Mouse (Mus musculus) forebrain, embryonic 14.5 days (tissue): ENCODE measurements around the gene Usp28. TPM values are rescaled to one million over a fixed set of nuclear protein-coding genes. Genes with fewer than 3 reads are reported as not detected.

Experiments
- ATAC-seq: fragments of 200-750 bp; cut with Nextera tagmentation; 2 replicates; pipeline ENCODE4 v1.8.0; 2017; ENCODE audit warnings: mild to moderate bottlenecking, moderate library complexity
- DNase-seq: peaks from one replicate; pipeline ENCODE4 v3.0.0-alpha.2; 2015; ENCODE audit warnings: low spot score
- H3K27ac ChIP-seq: fragments of 300-500 bp; sonication (generic); 2 replicates; pipeline ENCODE4 v1.5.1; 2014; ENCODE audit warnings: low read depth, mild to moderate bottlenecking, control low read depth, low read length, moderate library complexity
- H3K27me3 ChIP-seq: fragments of 300-500 bp; sonication (generic); replicated peaks from 2 replicates; pipeline ENCODE4 v1.6.1; 2014; ENCODE audit warnings: low read length, control low read depth, mixed read lengths; ENCODE audit not compliant: control insufficient read depth, insufficient read depth
- H3K36me3 ChIP-seq: fragments of 300-500 bp; sonication (generic); 2 replicates; pipeline ENCODE4 v1.6.1; 2014; ENCODE audit warnings: low read length, control low read depth; ENCODE audit not compliant: control insufficient read depth, insufficient read depth
- H3K4me1 ChIP-seq: fragments of 300-500 bp; sonication (generic); 2 replicates; pipeline ENCODE4 v1.6.1; 2014; ENCODE audit warnings: antibody characterized with exemption, low read length, control low read depth; ENCODE audit not compliant: control insufficient read depth, insufficient read depth
- H3K4me2 ChIP-seq: fragments of 300-500 bp; sonication (generic); 2 replicates; pipeline ENCODE4 v1.6.1; 2014; ENCODE audit warnings: mild to moderate bottlenecking, control low read depth, low read length
- H3K4me3 ChIP-seq: fragments of 300-500 bp; sonication (generic); 2 replicates; pipeline ENCODE4 v1.5.1; 2014; ENCODE audit warnings: low read depth, low read length, control low read depth
- H3K9ac ChIP-seq: fragments of 300-500 bp; sonication (generic); 2 replicates; pipeline ENCODE4 v1.6.1; 2014; ENCODE audit warnings: mild to moderate bottlenecking, low read length, control low read depth, moderate library complexity
- H3K9me3 ChIP-seq: fragments of 300-500 bp; sonication (generic); replicated peaks from 2 replicates; pipeline ENCODE4 v1.6.1; 2016; ENCODE audit warnings: low read length, control low read depth, mixed read lengths; ENCODE audit not compliant: control insufficient read depth
- WGBS: fragments of 180-500 bp; shearing (Covaris S2); extraction: QIAGEN DNeasy Blood & Tissue Kit; methylation state at CpG from one replicate; pipeline ENCODE4 v1.1.7; 2014; 5-methylcytosine and 5-hydroxymethylcytosine counted together
- polyA plus RNA-seq: library from polyadenylated mRNA; unstranded; fragments of >200 nt; fragmentation: Nextera tagmentation; extraction: Ambion mirVana; gene quantifications from 2 replicates; pipeline ENCODE4 v1.2.1, GENCODE M21; 2014

The Usp28 gene
- 19.5 and 27.4 TPM in 2 replicates for polyA plus RNA-seq

- peak; percentile 99 for DNase-seq
- H3K4me2 ChIP-seq: peak within 1 kb of the TSS; percentile 75
- peak within 1 kb of the TSS; percentile 81 for H3K9ac ChIP-seq
- no peaks in the 10 kb centered on the region for H3K36me3 ChIP-seq
- peaks cover 16% of the 10 kb centered on the region for H3K4me1 ChIP-seq
- peak within 1 kb of the TSS; percentile 79 for H3K4me3 ChIP-seq
- no peaks in the 10 kb centered on the region for H3K27me3 ChIP-seq
- H3K9me3 ChIP-seq: no peaks in the 10 kb centered on the region
- under 1% methylated on average over 77 of the region's 94 CpGs for WGBS
- ATAC-seq: peak; percentile 95
- peak within 1 kb of the TSS; percentile 85 for H3K27ac ChIP-seq
Observed at GRCm38 (mm10) chr9:48984845-48985707, at the start of gene Usp28. TSS of gene Usp28 (plus strand) at chr9:48985375.

- no peak overlapping the region for H3K4me3 ChIP-seq
- no peak overlapping the region for H3K4me2 ChIP-seq
- H3K4me1 ChIP-seq: no peaks in the 10 kb centered on the region
- H3K27ac ChIP-seq: no peak overlapping the region
- no peaks in the 10 kb centered on the region for H3K9me3 ChIP-seq
- no peak overlapping the region for H3K9ac ChIP-seq
- H3K36me3 ChIP-seq: no peaks in the 10 kb centered on the region
- 68% methylated on average over 1 of the region's 1 CpGs for WGBS
- ATAC-seq (no peak), DNase-seq (peak; percentile 42)
- H3K27me3 ChIP-seq: no peaks in the 10 kb centered on the region
Observed at GRCm38 (mm10) chr9:48942349-48942748, 42.8 kb upstream of the Usp28 start.

- Histone ChIP-seq H3K9me3 (no peaks in the 10 kb centered on the region), H3K4me3 (no peak overlapping the region), H3K4me1 (no peaks in the 10 kb centered on the region), H3K27me3 (no peaks in the 10 kb centered on the region), H3K4me2 (no peak overlapping the region), H3K27ac (no peak overlapping the region), H3K9ac (no peak overlapping the region), H3K36me3 (no peaks in the 10 kb centered on the region)
- WGBS: 84% methylated on average over 4 of the region's 4 CpGs
- no peak for DNase-seq
- ATAC-seq: no peak
Observed at GRCm38 (mm10) chr9:48947565-48947964, 37.6 kb upstream of the Usp28 start.

GRCm38 (mm10) chr9:48961314-48961713 is 23.9 kb upstream of the Usp28 start:
- ATAC-seq: no peak
- H3K4me2 ChIP-seq: no peak overlapping the region
- no peaks in the 10 kb centered on the region for H3K4me1 ChIP-seq
- no peaks in the 10 kb centered on the region for H3K9me3 ChIP-seq
- H3K36me3 ChIP-seq: no peaks in the 10 kb centered on the region
- peak; percentile 7 for DNase-seq
- WGBS: 18% methylated on average over 12 of the region's 12 CpGs
- no peak overlapping the region for H3K27ac ChIP-seq
- peaks cover 10% of the 10 kb centered on the region for H3K27me3 ChIP-seq
- H3K9ac ChIP-seq: no peak overlapping the region
- H3K4me3 ChIP-seq: no peak overlapping the region

GRCm38 (mm10) chr9:48962131-48962530 is 23.0 kb upstream of the Usp28 start:
- Histone ChIP-seq H3K4me3 (no peak overlapping the region), H3K4me1 (no peaks in the 10 kb centered on the region), H3K27me3 (peaks cover 10% of the 10 kb centered on the region), H3K9ac (no peak overlapping the region), H3K4me2 (no peak overlapping the region), H3K27ac (no peak overlapping the region), H3K36me3 (no peaks in the 10 kb centered on the region), H3K9me3 (no peaks in the 10 kb centered on the region)
- ATAC-seq (no peak), DNase-seq (peak; percentile 57)
- 6% methylated on average over 7 of the region's 7 CpGs for WGBS

GRCm38 (mm10) chr9:48964587-48965040 is 20.6 kb upstream of the Usp28 start, which contains the start of gene Htr3b:
TSS of gene Htr3b (minus strand) at chr9:48964990.
- Histone ChIP-seq H3K27me3 (peaks cover 10% of the 10 kb centered on the region), H3K4me3 (no peak within 1 kb of the TSS), H3K9me3 (no peaks in the 10 kb centered on the region), H3K4me2 (no peak within 1 kb of the TSS), H3K36me3 (no peaks in the 10 kb centered on the region), H3K9ac (no peak within 1 kb of the TSS), H3K27ac (no peak within 1 kb of the TSS), H3K4me1 (no peaks in the 10 kb centered on the region)
- no peak for ATAC-seq
- DNase-seq: no peak
- 73% methylated on average over 7 of the region's 7 CpGs for WGBS

- no peaks in the 10 kb centered on the region for H3K27me3 ChIP-seq
Observed at GRCm38 (mm10) chr9:48972494-48972893, 12.7 kb upstream of the Usp28 start.

GRCm38 (mm10) chr9:48976661-48977355 is 8.4 kb upstream of the Usp28 start:
- no peak for DNase-seq
- no peaks in the 10 kb centered on the region for H3K4me1 ChIP-seq
- H3K27ac ChIP-seq: no peak overlapping the region
- H3K9me3 ChIP-seq: no peaks in the 10 kb centered on the region
- H3K9ac ChIP-seq: no peak overlapping the region
- no peak overlapping the region for H3K4me3 ChIP-seq
- whole genome bisulfite sequencing: 84% methylated on average over 6 of the region's 6 CpGs
- no peaks in the 10 kb centered on the region for H3K27me3 ChIP-seq
- H3K4me2 ChIP-seq: no peak overlapping the region
- ATAC-seq: no peak
- H3K36me3 ChIP-seq: no peaks in the 10 kb centered on the region

More at GRCm38 (mm10) chr9:48972494-48972893, 12.7 kb upstream of the Usp28 start:
- Histone ChIP-seq H3K4me1 (no peaks in the 10 kb centered on the region), H3K9me3 (no peaks in the 10 kb centered on the region), H3K36me3 (no peaks in the 10 kb centered on the region), H3K27ac (no peak overlapping the region), H3K9ac (no peak overlapping the region), H3K4me3 (no peak overlapping the region), H3K4me2 (no peak overlapping the region)
- ATAC-seq: peak; percentile 52; the same call in 1 of the 2 replicates
- WGBS: 29% methylated on average over 3 of the region's 3 CpGs
- peak; percentile 86 for DNase-seq
